Mouse (Mus musculus) heart, postnatal 36 days (tissue): ENCODE measurements at regions not wholly inside any gene's neighbourhood (a gene's known extent, or its start where the extent isn't known, plus 50 kb on each side); places are given as distances from the start of the nearest gene placed in this dataset.
"Not testable (repeated sequence)": the region's sequence is repeated elsewhere in the genome, so short reads cannot be mapped to it uniquely, and the experiment has no call there.

Experiments
- DNase-seq, 2 experiments: peaks; one replicate each; pipeline ENCODE4 v3.0.0; 2021 to 2022
- intact Hi-C: fragments of 180-260 bp; cut with DNase I; formaldehyde crosslinking; loops from one replicate; pipeline ENCODE4 v1.15.1; 2025

DNA sequence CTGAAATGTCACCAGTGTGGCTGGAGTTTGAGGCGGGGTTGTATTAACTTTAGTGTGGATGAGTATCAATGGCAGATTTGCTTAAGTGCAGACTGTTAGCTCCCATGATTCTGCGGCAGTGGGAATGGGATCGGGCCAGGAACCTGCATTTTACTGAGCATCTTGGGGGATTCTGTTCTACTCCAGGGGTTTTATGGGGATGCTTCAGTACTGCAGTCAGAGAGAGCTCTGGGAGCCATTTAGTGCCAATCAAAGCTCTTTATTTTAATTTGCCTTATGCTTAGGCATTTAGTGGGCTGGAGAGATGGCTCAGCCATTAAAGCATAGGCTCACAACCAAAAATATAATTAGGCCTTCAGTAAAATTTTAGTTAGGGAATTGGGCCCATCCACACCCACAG lies 148.0 kb upstream of the Ddhd1 start:
- no peak for DNase-seq
- intact Hi-C loops = no loop called here

DNA sequence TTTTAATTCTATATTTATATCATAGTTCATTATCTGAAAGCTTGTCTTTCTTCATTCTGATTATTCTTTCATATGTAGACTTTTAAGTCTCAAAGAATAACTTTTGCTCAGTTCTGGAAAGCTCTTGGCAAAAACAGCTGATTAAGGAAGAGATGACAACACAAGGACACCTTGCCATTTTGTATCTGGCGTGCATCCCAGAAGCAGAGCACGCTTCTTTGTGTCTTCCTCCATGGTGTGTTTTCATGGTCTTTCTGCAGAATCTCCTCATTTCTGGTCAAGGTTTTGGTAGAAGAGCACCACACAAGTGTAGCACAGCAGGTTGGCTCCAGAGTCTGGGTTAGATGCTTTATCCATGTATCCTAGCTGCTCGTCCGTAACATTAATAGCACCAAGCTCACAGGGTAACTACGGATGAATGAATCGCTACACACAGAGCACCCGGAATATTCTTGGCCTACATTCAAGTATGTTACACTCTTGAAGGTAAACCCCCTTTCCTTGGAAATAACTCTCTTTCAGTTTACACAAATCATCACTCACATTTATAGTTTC lies 148.9 kb upstream of the Ddhd1 start:
- intact Hi-C loops = no loop called here
- no peak for DNase-seq

DNA sequence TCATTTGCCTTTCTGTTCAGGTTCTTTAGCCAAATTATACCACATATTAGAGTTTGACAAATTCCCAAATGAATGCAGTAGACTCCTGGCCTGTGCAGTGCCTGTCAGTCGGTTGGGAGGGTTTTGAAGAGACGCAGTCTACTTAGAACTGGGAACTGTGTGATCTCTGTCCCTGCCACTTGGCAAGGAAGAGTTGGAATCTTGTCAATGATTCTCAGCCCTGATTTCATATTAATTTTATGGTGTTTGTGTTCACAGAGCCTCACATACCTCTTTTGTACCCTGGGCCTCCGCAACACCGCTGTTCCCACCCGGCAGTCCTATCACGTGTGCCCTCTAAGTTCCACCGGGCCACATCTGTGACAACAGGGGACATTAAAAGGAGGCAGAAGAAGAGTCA lies 149.8 kb upstream of the Ddhd1 start:
- no peak for DNase-seq
- intact Hi-C loops = no loop called here

DNA sequence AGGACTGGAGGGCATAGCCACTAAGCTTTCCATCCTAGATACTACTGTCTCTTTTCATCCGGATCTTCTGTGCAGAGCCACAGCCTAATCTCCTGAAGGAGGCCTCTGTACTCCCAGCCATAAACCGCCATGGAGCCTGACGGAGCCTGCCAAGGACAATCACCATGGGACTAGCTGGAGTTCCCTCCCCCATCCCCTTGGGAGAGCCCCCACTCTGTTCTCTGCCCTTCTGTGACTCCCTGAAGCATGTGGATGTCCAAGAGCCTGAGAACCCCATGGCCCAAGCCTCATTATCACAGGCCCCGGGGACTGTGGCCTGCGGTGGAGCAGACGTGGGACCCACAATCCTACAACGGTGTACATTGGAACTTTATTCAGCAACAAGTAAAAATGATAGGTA lies 151.5 kb upstream of the Ddhd1 start:
- no peak for DNase-seq
- intact Hi-C loops = no loop called here

DNA sequence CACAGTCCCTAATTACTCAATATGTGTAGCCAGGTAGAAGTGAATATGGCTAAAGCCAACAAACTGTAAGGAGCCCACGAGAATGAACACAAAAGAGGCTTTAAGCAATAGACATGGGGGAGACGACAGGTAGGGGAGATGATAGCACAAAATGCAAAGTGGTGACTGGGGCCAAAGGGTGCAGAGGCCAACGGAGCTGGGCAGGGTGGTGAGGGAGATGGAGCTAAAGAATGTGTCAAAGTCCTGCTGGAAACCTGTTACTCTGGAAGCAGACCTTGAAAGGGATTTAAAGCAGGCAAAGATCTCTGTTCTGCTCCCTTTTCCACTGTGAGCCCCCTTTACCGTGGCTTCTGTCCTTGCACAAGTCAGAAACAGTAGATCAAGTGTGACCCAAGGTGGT lies 152.2 kb upstream of the Ddhd1 start:
- intact Hi-C loops = no loop called here
- DNase-seq = no peak

DNA sequence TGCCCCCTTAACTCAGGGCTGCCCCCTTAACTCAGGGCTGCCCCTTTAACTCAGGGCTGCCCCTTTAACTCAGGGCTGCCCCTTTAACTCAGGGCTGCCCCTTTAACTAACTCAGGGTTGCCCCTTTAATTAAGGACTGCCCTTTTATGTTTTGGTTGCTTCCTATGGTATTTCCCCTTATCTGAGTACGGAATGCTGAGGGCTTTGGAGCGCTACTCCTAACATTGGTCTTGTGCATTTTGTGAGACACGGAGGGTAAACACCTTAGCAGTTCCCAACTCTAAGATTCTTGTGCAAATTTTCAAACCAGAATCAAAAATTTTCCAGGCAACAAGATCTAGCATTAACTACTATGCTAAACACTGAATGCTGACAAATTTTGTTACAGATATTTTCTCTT lies 152.7 kb upstream of the Ddhd1 start:
- DNase-seq = no peak
- intact Hi-C loops = no loop called here

DNA sequence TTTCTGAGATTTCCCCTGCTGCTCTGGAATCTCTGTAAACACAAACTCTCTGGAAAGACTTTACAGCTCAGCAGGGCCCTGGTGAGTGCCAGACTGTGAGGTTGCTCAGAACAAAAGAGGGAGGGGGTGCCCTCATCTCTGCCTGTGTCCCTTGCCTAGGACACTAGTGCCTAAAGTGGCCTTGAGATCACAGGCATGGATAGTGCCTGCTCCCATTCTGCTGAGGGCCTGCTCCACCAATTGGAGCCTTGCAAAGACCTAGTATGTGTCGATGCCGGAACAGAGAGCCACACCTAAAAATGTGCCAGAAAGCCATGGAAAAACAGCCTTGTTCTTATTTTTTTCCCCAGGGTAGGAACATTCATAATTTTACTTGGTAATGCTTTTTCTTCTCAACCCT lies 157.7 kb upstream of the Ddhd1 start:
- intact Hi-C loops = no loop called here

DNA sequence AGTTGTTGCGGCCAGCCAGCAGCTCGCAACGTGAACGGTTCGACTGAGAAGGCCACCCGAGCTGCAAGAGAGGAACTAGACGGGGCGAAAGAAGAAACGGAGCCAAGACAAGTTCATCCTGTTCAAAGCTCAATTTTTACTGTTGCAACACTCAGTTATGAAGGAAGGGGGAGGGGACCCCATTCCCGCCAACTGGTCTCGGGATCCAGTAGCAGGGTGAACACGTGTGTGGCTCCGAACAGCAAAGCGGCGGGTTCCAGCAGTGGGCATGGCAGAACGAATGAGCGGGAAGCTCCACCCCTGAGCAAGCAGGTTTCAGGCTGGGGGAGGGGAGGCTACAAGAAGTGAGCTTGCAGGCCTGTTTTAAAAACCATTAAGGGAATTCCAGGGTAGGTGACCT lies 158.7 kb upstream of the Ddhd1 start:
- DNase-seq, intact Hi-C loops: not testable (repeated sequence)

More for the DNA sequence above, 157.7 kb upstream of the Ddhd1 start:
- no peak for DNase-seq

DNA sequence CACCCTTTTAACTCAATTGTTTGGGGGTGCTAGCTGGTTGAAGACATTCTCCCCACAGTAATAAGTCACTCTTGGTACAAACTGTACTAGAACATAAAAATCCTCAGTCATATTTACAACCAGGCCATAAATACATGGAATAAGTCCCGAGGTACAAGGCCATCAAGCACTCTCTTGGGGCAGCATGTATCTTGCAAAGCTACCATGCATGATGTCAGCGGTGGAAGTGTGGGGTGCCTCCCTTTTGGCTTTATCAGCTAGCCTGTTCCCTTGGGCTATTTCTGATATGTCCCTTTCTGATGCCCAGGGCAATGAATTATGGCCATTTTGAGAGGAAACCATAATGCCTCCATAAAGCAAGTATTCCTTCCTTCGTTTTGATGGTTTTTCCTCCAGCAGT lies 159.8 kb upstream of the Ddhd1 start:
- intact Hi-C loops = no loop called here

DNA sequence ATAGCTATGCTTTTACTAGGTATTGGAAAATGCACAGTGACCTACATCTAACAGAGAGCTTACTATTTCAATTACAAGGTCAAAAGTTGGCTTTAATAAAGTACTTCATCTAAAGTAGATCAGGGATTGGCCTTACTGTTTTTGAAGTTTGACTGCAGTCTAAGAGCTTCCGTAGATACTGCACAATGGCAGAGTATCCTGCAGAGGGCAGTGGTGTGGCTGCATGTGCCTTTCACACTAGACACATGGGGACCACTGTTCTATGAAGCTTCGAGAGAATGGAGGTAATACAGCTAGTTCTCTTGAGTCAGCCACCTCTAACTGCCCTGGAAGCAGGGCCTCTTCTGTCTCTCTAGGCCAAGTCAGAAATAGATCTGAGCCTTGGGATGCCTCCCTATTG lies 166.7 kb upstream of the Ddhd1 start:
- intact Hi-C loops = no loop called here
- DNase-seq = no peak

More for the DNA sequence above, 159.8 kb upstream of the Ddhd1 start:
- DNase-seq = no peak

DNA sequence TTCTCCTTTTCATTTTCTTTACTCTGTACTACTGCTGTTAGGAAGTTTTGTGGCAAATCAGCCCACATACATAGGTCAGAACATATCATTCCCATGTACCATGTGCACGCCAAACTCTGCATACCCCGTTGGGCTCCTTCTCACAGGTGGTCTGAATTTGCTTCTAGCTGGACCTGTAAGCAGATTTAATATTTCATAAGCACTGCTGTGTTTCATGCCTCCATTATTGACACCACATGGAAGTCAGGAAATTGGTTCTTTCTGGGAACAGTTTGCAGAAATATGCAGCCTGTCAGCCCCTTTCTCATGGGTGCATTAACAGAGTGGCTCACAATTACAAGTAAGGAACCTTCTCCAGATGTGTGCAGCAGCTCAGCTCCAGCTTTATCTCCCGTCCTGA lies 168.1 kb upstream of the Ddhd1 start:
- intact Hi-C loops = no loop called here
- no peak for DNase-seq

DNA sequence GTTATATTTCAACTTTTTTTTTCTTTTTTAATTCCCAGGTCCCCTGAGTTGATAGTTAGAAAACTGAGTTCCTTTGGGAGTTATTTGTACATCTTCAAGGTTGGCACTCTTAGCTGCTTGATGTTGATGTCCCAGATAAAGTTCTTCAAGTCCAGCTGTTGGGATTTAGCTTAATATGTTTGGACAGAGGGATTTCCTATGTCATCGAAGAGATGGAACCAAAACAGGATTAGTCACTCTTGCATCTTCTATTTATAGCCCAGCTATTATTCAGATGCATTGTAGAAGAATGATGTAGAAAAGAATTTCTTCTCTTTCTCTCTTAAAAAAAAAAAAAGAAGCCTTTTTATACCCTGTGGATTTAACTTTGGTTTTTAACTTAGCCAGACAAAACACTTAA lies 169.2 kb upstream of the Ddhd1 start:
- no peak for DNase-seq
- intact Hi-C loops = no loop called here

DNA sequence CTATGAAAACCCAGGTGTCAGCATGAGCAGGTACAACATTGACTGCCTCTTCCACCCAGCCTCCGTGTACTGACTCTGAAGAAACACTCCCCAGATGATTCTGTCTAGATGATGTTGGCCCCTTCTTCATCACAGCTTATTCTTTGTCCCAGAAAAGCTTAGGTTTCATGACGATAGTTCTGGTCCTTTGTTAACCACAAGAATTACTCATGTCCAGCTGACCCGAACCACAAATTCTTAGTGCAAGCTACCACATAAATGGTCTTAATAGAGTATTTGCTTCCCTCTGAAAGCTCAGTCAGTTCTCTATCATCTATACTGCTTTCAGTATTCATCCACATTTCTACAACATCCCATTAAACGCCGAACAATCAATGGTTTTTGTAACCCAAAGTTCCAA lies 172.5 kb upstream of the Ddhd1 start:
- intact Hi-C loops = no loop called here
- no peak for DNase-seq

DNA sequence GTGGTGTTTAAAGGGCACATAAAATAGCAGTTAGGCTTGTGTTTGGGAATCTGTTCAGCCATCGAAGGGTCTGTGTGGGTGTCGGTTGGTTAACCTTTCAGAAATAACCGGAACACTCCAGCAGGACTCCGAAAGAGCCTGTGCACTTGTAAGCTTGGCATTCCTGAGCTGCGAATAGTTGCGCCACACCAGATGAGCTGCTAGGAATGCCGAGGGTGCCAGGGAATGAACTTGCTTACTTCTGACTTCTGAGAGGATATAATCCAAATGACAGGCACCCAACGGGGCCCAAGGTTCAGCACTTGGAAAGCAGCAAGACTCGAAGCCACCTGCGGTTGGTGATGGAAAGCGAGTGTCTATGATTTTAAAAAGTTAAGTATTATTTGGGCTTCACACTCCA lies 179.1 kb upstream of the Ddhd1 start:
- DNase-seq = no peak
- intact Hi-C loops = no loop called here

DNA sequence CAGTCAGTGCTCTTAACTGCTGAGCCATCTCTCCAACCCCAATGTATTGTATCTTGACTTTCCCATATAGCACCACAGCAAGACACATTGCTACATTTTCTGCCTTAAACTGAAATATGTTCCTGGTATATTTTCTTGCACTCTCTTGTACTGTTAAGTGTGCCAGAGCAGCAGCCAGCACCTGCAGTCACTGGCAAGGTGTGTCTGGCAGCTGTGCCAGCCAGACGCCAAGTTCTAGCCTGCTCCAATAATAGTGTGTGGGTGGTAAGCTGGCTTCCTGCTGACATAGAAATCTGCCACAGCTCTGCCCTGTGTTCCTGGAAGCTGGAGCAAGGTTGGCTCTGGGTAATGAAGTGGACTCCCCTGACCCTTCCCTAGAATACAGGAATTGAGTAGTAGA lies 185.9 kb upstream of the Ddhd1 start:
- intact Hi-C loops = no loop called here
- no peak for DNase-seq

DNA sequence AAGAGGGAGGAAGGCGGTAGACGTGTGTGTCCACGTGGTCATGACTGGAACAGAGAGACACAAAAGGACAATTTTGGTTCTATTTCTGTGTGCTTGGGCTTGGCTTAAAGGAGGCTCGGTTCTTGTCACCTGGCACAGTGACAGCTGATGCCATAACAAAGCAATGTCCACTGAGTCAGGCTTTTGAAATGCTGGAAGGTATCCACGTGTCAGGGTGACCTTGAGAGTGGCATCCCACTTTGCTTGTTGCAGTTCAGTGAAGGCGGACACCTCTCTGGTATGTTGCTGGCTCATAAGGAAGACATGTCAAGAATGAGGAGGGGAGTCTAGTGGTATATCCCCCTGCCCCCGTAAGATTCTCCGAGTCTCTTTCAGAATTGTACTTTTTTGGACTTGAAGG lies 192.6 kb upstream of the Ddhd1 start:
- intact Hi-C loops = no loop called here
- no peak for DNase-seq

DNA sequence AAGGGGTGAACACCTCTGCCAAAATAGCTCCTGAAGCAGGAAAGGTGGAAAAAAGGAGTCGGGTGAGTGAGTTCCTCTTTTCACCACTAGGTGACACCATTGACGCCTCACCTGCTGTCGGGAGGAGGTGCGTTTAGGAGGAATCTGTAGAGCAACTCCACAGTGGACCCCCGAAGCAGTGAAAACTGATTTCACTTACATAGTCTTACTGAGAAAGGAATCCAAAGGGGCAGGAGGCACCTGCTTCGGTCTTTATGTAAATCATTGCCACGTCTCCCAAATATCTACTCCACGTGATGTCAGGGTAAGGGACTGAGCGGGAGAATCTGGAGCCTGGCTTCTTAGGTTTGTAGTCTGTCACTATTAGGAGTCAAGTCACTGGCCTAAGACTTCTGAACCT lies 220.5 kb upstream of the Ddhd1 start:
- DNase-seq = peak; percentile 30 to 31
- intact Hi-C loops = loop anchor here (10.0 kb wide), 2 partner anchors 686 to 846 kb away; no protein-coding TSS in a partner anchor

DNA sequence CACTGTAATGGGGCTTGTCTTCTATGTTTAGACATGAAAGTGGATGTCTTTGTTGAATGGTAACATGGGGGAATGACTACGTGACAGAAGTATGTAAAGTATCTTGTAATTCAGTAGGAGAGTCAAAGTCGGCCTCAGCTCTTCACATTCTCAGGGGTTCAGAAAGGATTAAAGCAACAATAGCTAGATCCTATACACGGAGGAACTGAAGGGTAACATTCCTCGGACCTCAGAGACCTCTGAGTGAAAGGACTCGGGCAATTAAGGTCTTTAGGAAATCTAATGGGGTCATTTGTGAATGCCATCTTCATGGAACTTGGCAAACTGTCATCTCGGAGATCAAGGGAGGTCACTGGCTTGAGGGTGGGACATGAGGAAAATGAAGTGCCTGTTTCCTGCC lies 262.8 kb upstream of the Ddhd1 start:
- no peak for DNase-seq
- intact Hi-C loops = no loop called here

DNA sequence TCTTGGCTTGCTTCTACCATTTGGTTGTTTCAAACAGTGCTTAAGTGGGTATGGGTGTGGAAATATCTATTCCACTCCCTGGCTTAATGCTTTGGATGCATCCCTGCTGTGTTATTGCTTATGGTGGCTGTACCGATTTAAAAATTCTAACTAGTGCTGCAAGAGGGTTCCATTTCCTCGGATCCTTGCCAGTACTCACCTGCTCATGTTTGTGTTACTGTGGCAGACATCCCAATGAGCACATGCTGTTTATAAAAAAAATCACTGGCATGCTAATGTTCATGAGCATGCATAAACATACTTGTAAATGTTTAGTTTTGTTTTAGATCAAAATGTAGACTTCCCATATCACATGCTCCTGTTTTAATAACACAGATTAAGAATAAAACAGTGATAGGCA lies 285.6 kb upstream of the Ddhd1 start:
- intact Hi-C loops = no loop called here
- DNase-seq = no peak

DNA sequence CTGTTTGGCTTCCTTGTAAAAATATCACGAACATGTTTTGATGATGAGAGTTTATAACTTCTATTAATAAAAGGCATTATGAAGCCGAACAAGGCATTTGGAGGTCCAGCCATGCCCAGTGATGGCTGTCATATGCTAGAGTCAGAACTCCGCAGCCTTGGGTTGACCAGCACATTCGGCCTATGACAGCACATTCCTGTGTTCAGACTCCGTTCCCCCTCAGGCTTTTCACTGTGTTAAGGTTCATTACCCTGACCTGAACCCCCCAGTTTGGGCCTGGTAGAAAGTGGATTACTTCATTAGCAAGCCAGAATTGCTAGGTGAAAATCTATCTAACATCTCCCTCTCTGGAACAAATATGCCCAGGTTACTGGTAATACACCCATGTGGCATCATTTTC lies 286.2 kb upstream of the Ddhd1 start:
- intact Hi-C loops = no loop called here
- DNase-seq = no peak

DNA sequence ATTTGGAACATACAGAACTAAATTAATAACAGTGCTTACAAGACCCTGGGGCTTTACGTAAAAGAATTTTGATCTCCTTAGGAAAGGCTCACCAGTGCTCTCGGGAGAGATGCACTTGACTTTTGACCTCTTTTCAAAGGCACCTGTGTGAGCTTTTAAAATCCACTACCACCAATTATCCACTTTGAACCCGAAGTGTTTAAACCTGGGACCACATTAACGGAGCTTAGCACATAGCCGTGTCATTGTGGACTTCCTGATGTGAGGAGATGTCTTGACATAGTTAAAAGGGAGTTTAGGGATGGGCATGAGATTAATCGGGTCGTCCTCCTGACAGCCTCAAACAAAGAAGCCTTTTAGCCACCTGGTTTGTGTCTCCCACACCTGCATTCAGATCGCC lies 286.6 kb upstream of the Ddhd1 start:
- no peak for DNase-seq
- intact Hi-C loops = no loop called here

DNA sequence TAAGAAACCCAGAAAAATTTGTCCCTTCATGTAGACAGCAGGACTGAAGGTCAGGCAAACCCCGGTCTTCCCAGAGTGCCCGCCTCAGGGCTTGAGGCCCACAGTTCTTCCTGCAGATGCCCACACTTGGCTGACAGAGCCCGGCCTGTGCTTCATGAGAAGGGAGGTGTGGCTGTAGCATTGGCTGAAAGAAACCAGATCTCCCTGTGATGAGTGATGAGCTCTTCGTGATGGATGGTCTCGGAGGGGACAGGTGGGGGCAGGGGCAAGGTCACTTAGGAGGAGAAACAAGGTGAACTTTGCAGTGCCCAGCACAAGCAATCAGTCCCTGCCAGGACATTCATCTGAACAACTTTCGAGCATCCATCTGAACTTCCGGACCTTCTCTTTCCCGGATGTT lies 298.7 kb upstream of the Ddhd1 start:
- no peak for DNase-seq
- intact Hi-C loops = no loop called here

DNA sequence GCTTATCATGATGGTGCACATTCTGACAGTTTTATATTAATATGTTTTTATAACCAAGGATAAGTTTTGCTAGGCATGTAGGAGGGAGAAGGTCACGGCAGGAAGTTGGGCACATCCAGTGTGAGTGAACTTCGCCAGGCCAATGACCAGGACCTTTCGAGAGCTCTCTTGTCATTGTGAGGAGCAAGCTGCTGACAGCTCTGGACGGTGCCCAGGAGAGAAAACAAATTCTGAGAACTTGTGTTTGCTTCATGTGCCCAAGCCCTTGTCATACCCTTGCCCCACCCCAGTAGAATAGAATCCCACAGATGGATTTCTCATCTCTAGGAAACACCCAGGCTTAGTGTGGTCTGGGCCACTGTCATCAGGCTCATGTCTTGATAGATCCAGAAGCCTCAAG lies 304.5 kb upstream of the Ddhd1 start:
- peak in 1 of 2 experiments; percentile 5 for DNase-seq
- intact Hi-C loops = no loop called here

DNA sequence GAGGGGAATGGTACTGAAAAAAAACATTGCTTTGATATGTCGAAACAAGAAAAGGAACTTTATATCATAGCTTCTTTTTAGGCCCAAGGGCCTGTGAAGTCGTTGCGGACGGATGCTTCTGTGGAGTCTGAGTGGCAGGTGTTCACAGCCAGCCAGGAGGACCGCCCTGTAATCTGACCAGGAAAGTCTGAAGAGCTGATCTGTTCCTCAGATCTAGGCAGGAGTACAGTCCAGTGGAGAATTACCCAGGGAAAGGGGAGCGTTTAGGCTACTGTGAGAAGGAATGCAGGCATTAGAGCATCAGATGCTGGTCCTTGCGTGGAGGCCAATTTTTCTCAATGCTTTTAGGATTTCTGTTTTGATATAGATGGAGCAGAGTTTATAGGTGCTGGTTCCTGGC lies 306.1 kb upstream of the Ddhd1 start:
- intact Hi-C loops = no loop called here
- no peak for DNase-seq
